Mouse (Mus musculus) spleen, adult 2 months (tissue): ENCODE measurements at regions not wholly inside any gene's neighbourhood (a gene's known extent, or its start where the extent isn't known, plus 50 kb on each side); places are given as distances from the start of the nearest gene placed in this dataset.

Experiments used
- DNase-seq, 2 experiments: peaks; one replicate each; pipeline versions ENCODE4 v3.0.0 to v3.0.0-alpha.2; 2012 to 2021; ENCODE audit warnings: low spot score in 2 of 2, low read depth in 1 of 2
- H3K27ac ChIP-seq: fragments of 200-500 bp; 2 replicates; pipeline ENCODE4 v1.5.1; 2012; ENCODE audit warnings: low read length, inconsistent platforms; ENCODE audit not compliant: insufficient read depth
- H3K27me3 ChIP-seq: fragments of 200-500 bp; 2 replicates; pipeline ENCODE4 v1.6.1; 2012; ENCODE audit warnings: mild to moderate bottlenecking, moderate library complexity, low read length, inconsistent platforms; ENCODE audit not compliant: control insufficient read depth, insufficient read depth
- H3K36me3 ChIP-seq: fragments of 200-500 bp; 2 replicates; pipeline ENCODE4 v1.6.1; 2012; ENCODE audit warnings: mild to moderate bottlenecking, low read length, inconsistent platforms; ENCODE audit not compliant: control insufficient read depth, insufficient read depth
- H3K4me1 ChIP-seq: fragments of 200-500 bp; 2 replicates; pipeline ENCODE4 v1.6.1; 2011; ENCODE audit warnings: inconsistent platforms; ENCODE audit not compliant: control insufficient read depth, insufficient read depth, insufficient read length
- H3K4me3 ChIP-seq: fragments of 200-500 bp; 2 replicates; pipeline ENCODE4 v1.5.1; 2011; ENCODE audit warnings: mild to moderate bottlenecking, inconsistent platforms; ENCODE audit not compliant: insufficient read depth, insufficient read length; ENCODE audit errors: extremely low read depth
- CTCF ChIP-seq: fragments of 200-500 bp; IDR thresholded peaks from 2 replicates; pipeline ENCODE4 v1.5.1; 2011; ENCODE audit warnings: mild to moderate bottlenecking, inconsistent platforms; ENCODE audit not compliant: insufficient read depth, insufficient read length, insufficient replicate concordance; ENCODE audit errors: extremely low read depth
- POLR2A ChIP-seq: fragments of 200-500 bp; IDR thresholded peaks from 2 replicates; pipeline ENCODE4 v1.6.1; 2011; ENCODE audit warnings: low read depth, low read length, inconsistent platforms
- WGBS: fragments of 180-500 bp; shearing (Covaris S2); methylation state at CpG from one replicate; pipeline ENCODE4 v1.1.7; 2018; 5-methylcytosine and 5-hydroxymethylcytosine counted together

DNA sequence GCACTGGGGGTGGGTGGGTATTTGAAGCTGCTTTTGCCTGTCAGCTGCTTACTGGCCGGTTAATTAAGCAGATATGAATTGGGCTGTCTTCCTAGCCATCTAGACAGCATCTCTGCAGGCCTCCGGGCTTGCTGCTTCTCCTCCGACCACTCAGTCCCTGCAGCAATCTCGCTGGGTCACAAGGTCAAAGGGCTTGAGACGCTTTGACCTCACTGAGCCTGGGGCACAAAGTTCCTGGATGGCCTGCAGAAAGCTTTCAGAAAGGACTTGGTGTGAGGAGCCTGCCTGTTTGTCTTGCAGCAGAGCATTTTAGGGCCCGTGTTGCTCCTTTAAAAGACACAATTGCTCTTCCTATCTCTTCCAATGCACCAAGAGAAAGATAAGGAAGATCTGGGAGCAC, 83.7 kb upstream of the Ppp2r5a start:
- H3K27ac ChIP-seq = no peak overlapping the region
- 85% methylated on average over 6 of the region's 6 CpGs for WGBS

GRCm38 (mm10) chr1:191484726-191485425, 81.8 kb upstream of the Ppp2r5a start:
- Histone ChIP-seq H3K27ac (no peak overlapping the region), H3K36me3 (no peaks in the 10 kb centered on the region), H3K4me3 (no peak overlapping the region), H3K27me3 (no peaks in the 10 kb centered on the region), H3K4me1 (peaks cover 3% of the 10 kb centered on the region; the same call in 1 of the 2 replicates)
- WGBS = 89% methylated on average over 8 of the region's 8 CpGs
- no peak for DNase-seq
- TF ChIP-seq POLR2A = no peak
- TF ChIP-seq CTCF = no peak

More for the DNA sequence above, 83.7 kb upstream of the Ppp2r5a start:
- no peak for DNase-seq
- no peak overlapping the region for H3K4me3 ChIP-seq
- no peaks in the 10 kb centered on the region for H3K4me1 ChIP-seq
- H3K36me3 ChIP-seq = no peaks in the 10 kb centered on the region
- H3K27me3 ChIP-seq = no peaks in the 10 kb centered on the region
- TF ChIP-seq POLR2A (no peak), CTCF (no peak)

GRCm38 (mm10) chr1:191479906-191480379, 76.9 kb upstream of the Ppp2r5a start:
- H3K27me3 ChIP-seq = no peaks in the 10 kb centered on the region
- peak overlapping the region; percentile 7; the same call in 1 of the 2 replicates for H3K4me3 ChIP-seq
- DNase-seq = peak in 1 of 2 experiments; percentile 12
- H3K27ac ChIP-seq = 0 out of 2 replicates have a peak overlapping the region, but pooled peaks have one; percentile 14
- WGBS = 7% methylated on average over 13 of the region's 13 CpGs
- H3K36me3 ChIP-seq = no peaks in the 10 kb centered on the region
- H3K4me1 ChIP-seq = peaks cover 5% of the 10 kb centered on the region; the same call in 1 of the 2 replicates
- TF ChIP-seq CTCF (no peak), POLR2A (no peak)

DNA sequence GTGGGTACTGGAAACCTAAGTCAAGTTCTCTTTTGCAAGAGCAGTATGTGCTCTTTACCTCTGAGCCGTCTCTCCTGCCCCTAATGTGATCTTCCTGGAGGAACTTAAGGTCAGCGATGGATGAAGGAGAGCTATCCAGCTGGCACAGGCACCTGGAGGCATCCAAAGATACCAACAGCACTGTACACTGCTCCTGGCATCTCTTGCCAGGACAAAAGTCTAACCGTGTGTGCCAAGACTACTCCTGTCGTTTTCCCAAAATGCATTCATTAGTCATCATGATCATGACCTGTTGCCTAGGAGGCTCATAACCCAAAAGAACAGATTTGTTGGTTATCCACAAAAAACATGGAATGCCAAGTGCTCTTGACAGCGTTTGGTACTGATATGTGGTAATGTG, 69.5 kb upstream of the Ppp2r5a start:
- no peak for TF ChIP-seq POLR2A
- TF ChIP-seq CTCF = no peak
- Histone ChIP-seq H3K4me1 (no peaks in the 10 kb centered on the region), H3K36me3 (no peaks in the 10 kb centered on the region), H3K27ac (no peak overlapping the region), H3K27me3 (no peaks in the 10 kb centered on the region), H3K4me3 (no peak overlapping the region)
- no peak for DNase-seq
- WGBS = 85% methylated on average over 5 of the region's 5 CpGs

DNA sequence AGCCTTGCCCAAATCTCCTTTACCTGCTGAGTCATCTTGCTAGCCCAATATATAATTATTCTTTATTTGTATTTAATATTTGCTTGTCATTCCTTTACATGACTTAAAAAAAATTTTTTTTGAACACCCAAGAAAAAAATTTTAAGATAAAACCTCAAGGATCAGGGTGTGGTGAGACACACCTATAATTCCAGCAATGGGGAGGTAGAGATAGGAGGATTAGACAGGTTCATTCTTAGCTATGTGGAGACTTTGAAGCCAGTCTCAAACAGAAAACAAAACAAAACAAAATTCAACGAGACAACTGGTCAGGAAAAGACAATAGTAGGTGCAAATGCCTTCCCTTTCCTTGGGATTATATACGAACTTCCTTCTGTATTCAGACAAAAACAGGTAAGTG, 68.4 kb upstream of the Ppp2r5a start:
- Histone ChIP-seq H3K27ac (no peak overlapping the region), H3K27me3 (no peaks in the 10 kb centered on the region), H3K4me3 (no peak overlapping the region), H3K4me1 (no peaks in the 10 kb centered on the region), H3K36me3 (no peaks in the 10 kb centered on the region)
- DNase-seq = no peak
- 76% methylated on average over 2 of the region's 2 CpGs for WGBS
- TF ChIP-seq CTCF (no peak), POLR2A (no peak)

GRCm38 (mm10) chr1:191470190-191470985, 67.3 kb upstream of the Ppp2r5a start:
- Histone ChIP-seq H3K27ac (no peak overlapping the region), H3K27me3 (no peaks in the 10 kb centered on the region), H3K36me3 (no peaks in the 10 kb centered on the region), H3K4me3 (no peak overlapping the region), H3K4me1 (0 out of 2 replicates have a peak, but pooled peaks cover 3% of the 10 kb centered on the region)
- 40% methylated on average over 13 of the region's 13 CpGs for WGBS
- TF ChIP-seq POLR2A = no peak
- no peak for DNase-seq
